Mouse (Mus musculus): ENCODE results near the gene Itsn1. TPM values are rescaled to one million over a fixed set of nuclear protein-coding genes. Genes with fewer than 3 reads are reported as not detected.

The Itsn1 gene
- polyA plus RNA-seq, 1 experiment: 406 TPM

DNA sequence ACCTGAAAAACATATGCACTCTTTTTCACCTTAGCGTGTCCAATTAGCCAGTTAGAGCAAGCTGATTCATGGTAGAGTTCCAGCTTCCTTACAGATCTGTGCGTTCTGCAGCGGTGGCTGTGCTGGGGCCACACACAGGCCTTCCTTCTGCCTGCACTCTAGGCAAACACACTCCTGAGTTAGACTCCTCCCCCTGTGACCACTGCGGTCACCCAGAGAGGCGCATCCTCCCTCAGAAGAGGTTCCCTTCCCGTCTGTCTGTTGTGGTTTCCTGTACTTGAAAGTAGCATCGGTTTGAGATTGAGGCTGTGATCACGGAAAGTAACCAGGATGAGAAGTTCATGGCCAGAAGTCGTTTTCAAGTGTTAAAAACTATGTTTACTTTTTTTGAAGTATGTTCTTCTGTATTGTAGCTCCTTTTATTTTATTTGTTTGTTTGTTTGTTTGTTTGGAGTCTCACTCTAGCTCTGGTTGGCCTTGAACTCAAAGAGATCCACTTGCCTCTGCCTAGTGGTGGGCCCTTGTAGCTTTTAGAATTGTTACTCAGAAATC, 96.8 kb downstream of the Itsn1 start:
- TF ChIP-seq CTCF (IDR thresholded peaks at IDR 0.05; ENCODE audit: insufficient read depth, low read depth, low read length) (no peak), POLR2A (IDR thresholded peaks at IDR 0.05; ENCODE audit: insufficient read depth, low read depth, low read length) (no peak)
- Histone ChIP-seq H3K4me3 (ENCODE audit: insufficient read depth, low read depth, low read length) (no peak overlapping the region), H3K27ac (ENCODE audit: insufficient read depth, low read depth, low read length) (no peak overlapping the region), H3K4me1 (ENCODE audit: control insufficient read depth, insufficient read depth, low read length) (peaks cover 10% of the 10 kb centered on the region; the same call in 1 of the 2 replicates)
- WGBS: 91% methylated on average over 9 of the region's 9 CpGs

DNA sequence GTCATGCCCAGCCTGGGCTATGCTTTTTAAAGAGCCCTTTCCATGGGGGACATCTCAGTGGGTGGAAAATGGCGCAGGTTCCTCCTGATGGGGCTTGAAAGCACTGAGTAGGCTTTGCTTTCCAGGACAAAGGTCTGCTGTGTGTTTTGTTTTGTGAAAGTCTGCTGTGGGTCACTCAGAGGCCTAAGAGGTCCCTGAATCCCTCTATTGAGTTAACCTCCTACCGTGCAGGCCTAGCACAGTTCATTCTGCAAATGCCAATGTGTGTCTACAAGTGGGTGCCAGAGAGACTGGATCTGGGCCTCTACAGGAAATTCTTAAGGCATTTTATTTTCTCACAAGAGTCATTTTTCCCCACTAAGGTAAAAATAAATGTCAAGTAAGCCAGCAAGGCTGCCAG, 97.8 kb downstream of the Itsn1 start:
- TF ChIP-seq POLR2A (IDR thresholded peaks at IDR 0.05; ENCODE audit: insufficient read depth, low read depth, low read length): no peak
- no peak for TF ChIP-seq CTCF (IDR thresholded peaks at IDR 0.05; ENCODE audit: insufficient read depth, low read depth, low read length)
- WGBS: 62% methylated on average over 2 of the region's 2 CpGs
- Histone ChIP-seq H3K4me3 (ENCODE audit: insufficient read depth, low read depth, low read length) (no peak overlapping the region), H3K4me1 (ENCODE audit: control insufficient read depth, insufficient read depth, low read length) (peaks cover 9% of the 10 kb centered on the region; the same call in 1 of the 2 replicates), H3K27ac (ENCODE audit: insufficient read depth, low read depth, low read length) (no peak overlapping the region)

DNA sequence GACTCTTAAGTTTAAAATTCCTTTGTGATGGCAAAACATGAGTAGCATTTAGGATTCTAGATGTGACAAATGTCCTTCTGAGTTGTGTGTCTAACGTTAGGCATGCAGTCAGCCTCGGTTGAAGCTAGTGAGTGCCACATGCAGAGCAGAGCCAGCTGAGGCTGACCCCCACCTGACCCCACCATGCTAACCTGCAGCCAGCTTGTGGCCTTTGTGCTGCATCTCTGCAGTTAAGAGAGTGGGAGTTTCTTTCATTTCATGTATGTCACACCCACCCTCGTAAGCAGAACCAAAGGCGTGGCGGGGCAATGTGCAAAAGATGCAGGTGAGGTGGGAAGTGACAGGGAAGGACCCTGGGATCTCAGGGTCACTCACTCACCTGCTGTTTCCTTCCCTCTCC, 98.4 kb downstream of the Itsn1 start:
- Histone ChIP-seq H3K27ac (ENCODE audit: insufficient read depth, low read depth, low read length) (no peak overlapping the region), H3K4me3 (ENCODE audit: insufficient read depth, low read depth, low read length) (no peak overlapping the region), H3K4me1 (ENCODE audit: control insufficient read depth, insufficient read depth, low read length) (peaks cover 9% of the 10 kb centered on the region; the same call in 1 of the 2 replicates)
- TF ChIP-seq CTCF (IDR thresholded peaks at IDR 0.05; ENCODE audit: insufficient read depth, low read depth, low read length) (no peak), POLR2A (IDR thresholded peaks at IDR 0.05; ENCODE audit: insufficient read depth, low read depth, low read length) (no peak)
- 72% methylated on average over 5 of the region's 5 CpGs for WGBS

DNA sequence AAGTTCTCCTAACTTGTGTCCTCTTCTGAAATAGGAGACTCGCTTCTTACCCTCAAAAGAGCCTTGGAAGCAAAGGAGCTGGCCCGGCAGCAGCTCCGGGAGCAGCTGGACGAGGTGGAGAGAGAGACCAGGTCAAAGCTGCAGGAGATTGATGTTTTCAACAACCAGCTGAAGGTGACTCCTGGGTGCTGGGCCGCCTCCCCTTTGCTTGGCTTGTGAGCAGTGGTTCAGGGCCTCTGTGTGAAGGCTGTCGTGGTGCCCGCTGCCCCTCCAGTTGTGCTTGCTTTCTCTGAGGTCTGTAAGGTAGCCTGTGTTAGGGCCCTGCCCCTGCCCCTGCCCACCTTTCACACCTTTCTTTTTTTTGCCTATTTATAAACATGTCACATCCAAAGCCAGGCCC, 99.1 kb downstream of the Itsn1 start:
- TF ChIP-seq POLR2A (IDR thresholded peaks at IDR 0.05; ENCODE audit: insufficient read depth, low read depth, low read length) (no peak), CTCF (IDR thresholded peaks at IDR 0.05; ENCODE audit: insufficient read depth, low read depth, low read length) (no peak)
- WGBS: 92% methylated on average over 7 of the region's 7 CpGs
- Histone ChIP-seq H3K4me3 (ENCODE audit: insufficient read depth, low read depth, low read length) (no peak overlapping the region), H3K4me1 (ENCODE audit: control insufficient read depth, insufficient read depth, low read length) (peaks cover 9% of the 10 kb centered on the region; the same call in 1 of the 2 replicates), H3K27ac (ENCODE audit: insufficient read depth, low read depth, low read length) (no peak overlapping the region)

DNA sequence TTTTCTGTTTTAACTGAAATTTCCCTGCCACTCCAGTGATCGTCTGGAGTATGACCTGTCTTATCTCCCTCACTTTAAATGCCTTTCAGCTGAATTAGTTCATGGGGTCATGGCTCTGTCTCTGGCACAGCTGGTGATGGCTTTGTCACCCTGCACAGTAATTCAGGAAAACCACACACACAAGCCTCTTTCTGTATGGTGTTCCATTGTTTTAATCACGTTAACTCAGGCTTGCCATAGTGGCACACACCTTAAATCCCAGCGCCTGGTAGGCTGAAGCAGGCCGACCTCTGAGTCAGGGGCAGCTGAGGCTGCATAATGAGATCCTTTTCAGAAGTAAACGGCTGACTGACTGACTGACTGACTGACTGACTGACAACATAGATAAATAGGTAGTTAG, 99.5 kb downstream of the Itsn1 start:
- no peak overlapping the region for H3K4me3 ChIP-seq (ENCODE audit: insufficient read depth, low read depth, low read length)
- WGBS: 83% methylated on average over 5 of the region's 5 CpGs
- H3K4me1 ChIP-seq (ENCODE audit: control insufficient read depth, insufficient read depth, low read length): peaks cover 9% of the 10 kb centered on the region; the same call in 1 of the 2 replicates
- TF ChIP-seq CTCF (IDR thresholded peaks at IDR 0.05; ENCODE audit: insufficient read depth, low read depth, low read length): no peak
- H3K27ac ChIP-seq (ENCODE audit: insufficient read depth, low read depth, low read length): no peak overlapping the region

DNA sequence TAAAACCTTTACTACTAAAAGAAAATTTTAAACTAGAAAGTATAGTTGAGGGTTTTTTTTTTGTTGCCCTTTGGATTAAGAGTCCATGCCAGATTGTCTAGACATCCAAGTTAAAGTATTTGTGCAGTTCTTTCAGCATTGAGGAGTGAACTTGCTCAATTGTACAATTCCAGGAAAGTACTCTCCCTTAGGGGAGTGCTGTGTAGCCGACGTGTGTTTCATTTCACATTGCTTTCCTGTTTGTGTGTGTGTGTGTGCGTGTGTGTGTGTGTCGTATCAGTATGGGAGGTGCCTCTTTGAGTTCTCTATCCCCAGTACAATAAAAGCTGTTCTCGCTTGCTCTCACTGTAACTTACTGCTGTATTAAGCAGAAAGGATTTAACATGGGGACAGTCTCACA, 100.0 kb downstream of the Itsn1 start:
- Histone ChIP-seq H3K4me1 (ENCODE audit: control insufficient read depth, insufficient read depth, low read length) (peaks cover 9% of the 10 kb centered on the region; the same call in 1 of the 2 replicates), H3K4me3 (ENCODE audit: insufficient read depth, low read depth, low read length) (no peak overlapping the region), H3K27ac (ENCODE audit: insufficient read depth, low read depth, low read length) (no peak overlapping the region)
- TF ChIP-seq CTCF (IDR thresholded peaks at IDR 0.05; ENCODE audit: insufficient read depth, low read depth, low read length): no peak
- no peak for TF ChIP-seq POLR2A (IDR thresholded peaks at IDR 0.05; ENCODE audit: insufficient read depth, low read depth, low read length)
- 73% methylated on average over 5 of the region's 5 CpGs for WGBS

DNA sequence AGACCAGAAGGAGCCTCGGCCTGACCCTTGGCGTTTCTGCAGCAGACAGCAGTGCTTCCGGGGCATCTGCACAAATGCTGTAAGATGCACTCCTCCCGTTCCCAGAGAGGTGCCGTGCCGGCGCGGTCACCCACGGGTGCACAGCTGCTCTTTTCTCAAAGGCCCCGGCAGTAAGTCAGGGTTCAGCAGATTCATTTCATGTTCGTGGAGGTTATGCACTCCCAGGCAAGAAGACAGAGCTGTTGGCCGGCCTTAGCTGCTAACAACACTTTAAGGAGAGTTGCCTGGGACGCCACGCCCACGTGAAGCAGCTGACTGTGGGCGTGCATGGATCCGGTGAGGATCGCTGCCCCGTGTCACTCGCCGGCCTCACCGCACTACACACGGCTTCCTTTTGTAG, 101.2 kb downstream of the Itsn1 start:
- 61% methylated on average over 23 of the region's 23 CpGs for WGBS
- Histone ChIP-seq H3K4me3 (ENCODE audit: insufficient read depth, low read depth, low read length) (no peak overlapping the region), H3K4me1 (ENCODE audit: control insufficient read depth, insufficient read depth, low read length) (peaks cover 7% of the 10 kb centered on the region; the same call in 1 of the 2 replicates), H3K27ac (ENCODE audit: insufficient read depth, low read depth, low read length) (no peak overlapping the region)
- TF ChIP-seq CTCF (IDR thresholded peaks at IDR 0.05; ENCODE audit: insufficient read depth, low read depth, low read length): no peak

DNA sequence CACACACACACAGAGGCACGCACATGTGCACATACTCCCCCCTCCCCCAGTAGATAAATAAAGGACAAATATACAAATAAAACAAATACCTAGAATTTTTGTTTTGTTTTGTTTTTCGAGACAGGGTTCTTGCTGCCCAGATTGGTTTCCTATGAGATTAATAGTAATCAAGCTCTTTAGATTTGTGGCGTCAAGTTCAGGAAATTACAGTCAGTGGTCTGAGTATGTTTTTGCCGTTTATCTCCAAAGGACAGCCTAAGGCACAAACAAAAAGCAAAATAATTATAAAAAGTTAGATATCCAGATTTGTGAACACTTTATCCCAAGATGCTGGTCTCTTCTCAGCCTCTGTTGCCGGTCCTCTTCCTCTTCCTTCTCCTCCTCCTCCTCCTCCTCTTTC, 104.0 kb downstream of the Itsn1 start:
- Histone ChIP-seq H3K4me1 (ENCODE audit: control insufficient read depth, insufficient read depth, low read length) (peaks cover 12% of the 10 kb centered on the region), H3K4me3 (ENCODE audit: insufficient read depth, low read depth, low read length) (no peak overlapping the region), H3K27ac (ENCODE audit: insufficient read depth, low read depth, low read length) (no peak overlapping the region)
- WGBS: 89% methylated on average over 5 of the region's 5 CpGs
- TF ChIP-seq POLR2A (IDR thresholded peaks at IDR 0.05; ENCODE audit: insufficient read depth, low read depth, low read length): no peak
- no peak for TF ChIP-seq CTCF (IDR thresholded peaks at IDR 0.05; ENCODE audit: insufficient read depth, low read depth, low read length)

DNA sequence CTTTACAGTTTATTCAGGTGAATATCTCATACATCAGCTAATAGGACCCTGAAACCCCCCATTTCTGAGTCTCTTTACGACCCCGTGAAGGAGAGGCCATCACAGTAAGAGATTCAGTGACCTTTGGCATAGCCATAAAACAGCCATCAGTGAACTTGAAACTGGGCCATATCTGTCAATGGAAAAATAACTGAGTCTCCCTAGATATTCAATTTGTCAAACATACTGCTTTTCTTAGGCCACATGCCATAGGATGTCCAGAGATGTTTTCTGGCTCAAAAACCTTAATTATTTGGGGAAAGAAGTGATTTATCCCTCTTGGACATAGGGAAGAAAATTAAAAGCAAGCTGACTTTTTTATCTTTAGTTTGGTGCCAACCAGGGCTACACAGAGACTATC, 104.5 kb downstream of the Itsn1 start:
- Histone ChIP-seq H3K4me1 (ENCODE audit: control insufficient read depth, insufficient read depth, low read length) (peaks cover 12% of the 10 kb centered on the region), H3K27ac (ENCODE audit: insufficient read depth, low read depth, low read length) (no peak overlapping the region), H3K4me3 (ENCODE audit: insufficient read depth, low read depth, low read length) (no peak overlapping the region)
- TF ChIP-seq POLR2A (IDR thresholded peaks at IDR 0.05; ENCODE audit: insufficient read depth, low read depth, low read length): no peak
- no peak for TF ChIP-seq CTCF (IDR thresholded peaks at IDR 0.05; ENCODE audit: insufficient read depth, low read depth, low read length)
- 89% methylated on average over 2 of the region's 2 CpGs for WGBS

DNA sequence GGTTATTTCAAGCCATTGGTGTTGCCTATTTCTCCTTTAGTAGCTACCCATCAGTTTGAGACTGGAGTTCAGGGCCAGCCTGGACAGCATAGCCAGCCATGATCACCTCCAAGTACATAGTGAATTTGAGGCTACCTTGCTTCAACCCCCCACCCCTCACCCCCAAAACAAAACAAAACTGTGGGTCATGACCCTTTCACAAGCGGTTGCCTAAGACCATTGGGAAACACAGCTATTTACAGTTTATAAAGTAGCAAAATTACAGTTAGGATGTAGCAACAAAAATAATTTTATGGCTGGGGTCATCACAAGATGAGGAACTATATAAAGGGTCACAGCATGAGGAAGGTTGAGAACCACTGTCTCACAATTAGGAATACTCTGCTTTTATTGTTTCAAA, 104.9 kb downstream of the Itsn1 start:
- 95% methylated on average over 1 of the region's 1 CpGs for WGBS
- peaks cover 15% of the 10 kb centered on the region for H3K4me1 ChIP-seq (ENCODE audit: control insufficient read depth, insufficient read depth, low read length)
- H3K27ac ChIP-seq (ENCODE audit: insufficient read depth, low read depth, low read length): no peak overlapping the region
- no peak overlapping the region for H3K4me3 ChIP-seq (ENCODE audit: insufficient read depth, low read depth, low read length)
- TF ChIP-seq CTCF (IDR thresholded peaks at IDR 0.05; ENCODE audit: insufficient read depth, low read depth, low read length) (no peak), POLR2A (IDR thresholded peaks at IDR 0.05; ENCODE audit: insufficient read depth, low read depth, low read length) (no peak)
